Mouse (Mus musculus): Measurements from ENCODE around the gene Rpl27a. TPM values are rescaled to one million over a fixed set of nuclear protein-coding genes. Genes with fewer than 3 reads are reported as not detected.

Rpl27a gene
- total RNA-seq (2021) = 100 to 1,000 TPM; 136 TPM

DNA sequence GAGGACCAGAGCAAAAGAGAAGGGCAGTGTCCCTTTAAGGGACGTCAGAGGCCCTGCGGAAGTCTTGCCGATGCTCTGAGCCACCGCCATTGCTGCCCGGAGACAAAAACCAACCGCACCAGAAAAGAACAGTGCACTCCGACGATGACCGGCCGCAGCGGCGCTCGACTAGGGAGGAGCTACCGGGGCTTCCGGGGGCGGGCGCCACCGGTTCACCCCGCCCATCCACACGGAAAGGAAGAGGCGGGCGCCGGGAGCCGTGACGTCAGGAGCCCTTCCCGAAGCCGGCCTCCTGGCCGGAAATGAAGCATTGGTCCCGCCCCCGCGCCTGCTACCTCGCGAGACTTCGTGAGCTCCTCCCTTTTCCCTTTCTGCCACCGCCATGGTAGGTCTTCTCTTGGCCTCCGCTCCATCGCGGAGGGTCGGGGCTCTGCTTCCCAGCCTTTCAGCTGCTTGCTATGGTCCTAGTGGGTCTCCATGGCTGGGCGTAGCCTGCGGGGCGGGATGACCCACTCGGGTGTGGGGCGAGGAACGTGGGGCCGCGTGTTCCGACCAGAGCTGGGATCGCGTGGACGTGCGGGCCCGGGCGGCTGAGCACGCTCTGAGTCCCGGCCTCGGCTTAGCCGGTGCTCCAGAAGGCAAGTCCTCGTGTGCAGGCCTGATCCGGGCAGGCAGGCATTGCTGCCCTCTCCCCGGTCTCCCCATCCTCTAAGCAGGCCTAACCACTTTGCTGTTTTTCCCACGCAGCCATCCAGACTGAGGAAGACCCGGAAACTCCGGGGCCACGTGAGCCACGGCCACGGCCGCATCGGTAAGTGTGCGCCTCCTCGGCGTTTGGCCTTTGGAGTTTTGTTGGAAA lies at the start of gene Rpl27a:
TSS of gene Rpl27a (plus strand) at position 310 of the 859 bp plus-strand sequence.
- intact Hi-C loops (cut with DNase I) = no loop called here
- peak; percentile 98 to 99 for DNase-seq (ENCODE audit: extremely low spot score in 1 of 2, low spot score in 2 of 2)

DNA sequence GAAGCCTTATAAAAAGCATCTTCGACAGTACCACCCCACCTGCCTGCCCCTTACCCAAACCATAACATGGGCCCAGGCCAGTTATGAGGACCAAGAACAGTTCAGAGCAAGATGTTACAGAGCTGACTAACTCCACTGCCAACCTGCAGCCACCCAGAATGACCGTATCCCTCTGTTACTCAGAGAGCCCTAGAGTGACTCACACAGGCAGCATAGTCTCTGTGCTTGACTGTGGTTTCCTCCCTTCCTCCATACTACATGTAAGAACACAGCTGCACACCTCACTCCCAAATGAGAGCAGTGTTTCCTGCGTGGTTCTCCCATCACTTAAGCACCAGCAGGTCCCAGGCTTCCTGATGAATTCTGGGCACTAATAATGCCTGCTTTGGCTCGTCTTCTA lies 48.2 kb upstream of the Rpl27a start:
- intact Hi-C loops (cut with DNase I) = no loop called here
- no peak for DNase-seq (ENCODE audit: extremely low spot score in 1 of 2, low spot score in 2 of 2)

- intact Hi-C loops (cut with DNase I) = no loop called here
- DNase-seq (ENCODE audit: extremely low spot score in 1 of 2, low spot score in 2 of 2) = no peak
Measured at GRCm38 (mm10) chr7:109477926-109478325, 41.0 kb upstream of the Rpl27a start.

GRCm38 (mm10) chr7:109480765-109481197 lies 38.2 kb upstream of the Rpl27a start:
- intact Hi-C loops (cut with DNase I) = no loop called here
- peak; percentile 30 to 43 for DNase-seq (ENCODE audit: extremely low spot score in 1 of 2, low spot score in 2 of 2)

- intact Hi-C loops (cut with DNase I) = no loop called here
- no peak for DNase-seq (ENCODE audit: extremely low spot score in 1 of 2, low spot score in 2 of 2)
Measured at GRCm38 (mm10) chr7:109484221-109484620, 34.7 kb upstream of the Rpl27a start.

DNA sequence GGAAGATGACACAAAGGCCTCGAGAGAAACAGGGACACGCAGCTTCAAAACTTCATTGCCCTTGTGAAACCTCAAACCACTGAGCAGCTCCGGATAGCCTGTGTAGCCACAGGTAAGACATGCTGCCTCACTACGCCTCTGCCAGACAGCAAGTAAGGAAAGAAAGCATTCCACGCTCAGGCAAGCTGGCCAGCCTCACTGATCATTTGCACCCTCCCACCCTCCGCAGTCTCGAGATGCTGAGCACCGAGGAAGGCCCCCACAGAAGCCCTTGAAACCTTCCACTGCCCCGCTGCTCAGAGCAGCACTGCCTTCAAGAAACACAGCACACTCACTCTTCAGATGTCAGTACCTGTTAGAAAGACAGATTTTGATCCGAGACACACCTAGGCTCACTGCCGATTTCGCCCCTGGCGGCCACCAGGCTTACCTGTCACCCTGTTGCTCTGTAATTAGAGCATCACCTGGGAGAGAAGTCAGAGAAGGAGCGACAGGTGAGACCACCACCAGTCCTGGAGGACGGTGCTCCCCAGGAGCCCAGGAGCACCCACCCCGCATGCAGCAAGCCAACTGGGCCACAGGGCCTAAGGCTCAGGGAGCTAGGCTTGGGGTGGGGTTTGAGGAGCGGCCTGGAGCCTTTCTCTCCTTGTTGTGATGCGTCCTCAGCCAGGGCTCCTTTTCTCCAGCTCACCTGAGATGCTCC lies 26.2 kb upstream of the Rpl27a start:
- intact Hi-C loops (cut with DNase I) = no loop called here
- DNase-seq (ENCODE audit: extremely low spot score in 1 of 2, low spot score in 2 of 2) = no peak

DNA sequence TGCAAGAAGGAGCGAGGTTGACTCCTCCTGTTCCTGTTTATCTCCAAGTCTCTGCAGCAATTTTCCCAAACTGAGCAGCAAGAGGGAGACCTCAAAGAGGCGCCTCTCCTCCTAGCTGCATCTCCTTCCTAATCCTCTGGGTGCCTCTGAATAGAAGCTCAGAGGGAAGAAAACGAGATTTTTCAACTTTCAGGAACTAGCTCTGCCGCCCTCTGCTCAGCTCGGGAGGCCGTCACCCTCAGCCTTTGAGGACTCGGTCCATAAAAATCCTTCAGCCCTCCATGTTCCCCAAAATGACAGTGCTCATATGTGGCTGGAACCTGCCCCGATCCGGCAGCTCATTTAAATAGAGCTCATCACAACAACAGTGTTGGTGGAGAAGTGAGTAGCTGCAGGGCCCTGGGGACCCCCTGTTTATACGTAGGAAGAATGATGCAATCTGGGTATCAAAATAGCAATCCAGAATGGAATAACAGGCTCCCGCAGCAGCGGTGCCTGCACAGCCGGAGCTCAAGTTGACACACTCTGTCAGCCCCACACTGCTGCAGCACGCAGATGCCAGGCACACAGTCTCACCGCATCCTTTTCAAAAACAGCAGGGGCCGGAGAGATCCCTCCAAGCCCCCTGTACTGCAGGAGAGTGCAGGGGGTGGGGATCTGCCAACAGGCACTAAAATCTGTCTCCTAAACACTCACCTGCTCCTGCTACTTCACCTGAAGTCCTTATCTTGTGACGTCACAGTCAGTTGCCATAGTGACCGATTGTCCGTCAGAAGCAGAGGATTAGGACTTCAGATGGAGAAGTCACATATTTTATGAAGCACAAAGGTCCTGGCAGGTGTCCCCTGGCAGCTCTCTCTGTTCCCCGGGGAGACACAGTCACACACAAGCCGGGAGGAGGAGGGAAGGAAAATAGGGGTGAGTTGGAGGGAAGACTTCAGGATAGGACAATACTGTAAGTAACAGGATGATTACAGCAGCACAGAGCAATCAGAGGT lies 25.3 kb upstream of the Rpl27a start:
- peak; percentile 30 to 35 for DNase-seq (ENCODE audit: extremely low spot score in 1 of 2, low spot score in 2 of 2)
- intact Hi-C loops (cut with DNase I) = no loop called here

DNA sequence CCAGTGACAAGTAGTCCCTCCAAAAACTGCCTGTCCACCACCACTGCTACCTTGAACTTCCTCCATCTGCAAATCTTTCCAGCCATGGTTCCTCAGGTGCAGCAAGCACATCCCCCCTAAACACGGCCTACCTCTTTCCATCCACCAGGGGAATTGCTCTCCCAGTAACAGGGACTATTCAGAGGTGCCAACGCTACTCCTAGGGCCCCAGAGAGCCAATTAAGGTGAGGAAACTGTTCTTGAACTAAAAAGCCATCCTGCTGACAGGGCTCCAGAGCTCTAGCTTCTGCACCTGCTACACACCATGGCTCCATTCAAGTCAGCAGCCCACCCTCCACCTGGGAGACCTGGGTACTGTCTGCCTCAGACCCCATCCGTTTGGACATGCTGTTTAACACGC lies 21.4 kb upstream of the Rpl27a start:
- intact Hi-C loops (cut with DNase I) = no loop called here
- DNase-seq (ENCODE audit: extremely low spot score in 1 of 2, low spot score in 2 of 2) = no peak

- intact Hi-C loops (cut with DNase I) = no loop called here
- peak in 1 of 2 experiments; percentile 58 for DNase-seq (ENCODE audit: extremely low spot score in 1 of 2, low spot score in 2 of 2)
Measured at GRCm38 (mm10) chr7:109507119-109507518, 11.8 kb upstream of the Rpl27a start.

DNA sequence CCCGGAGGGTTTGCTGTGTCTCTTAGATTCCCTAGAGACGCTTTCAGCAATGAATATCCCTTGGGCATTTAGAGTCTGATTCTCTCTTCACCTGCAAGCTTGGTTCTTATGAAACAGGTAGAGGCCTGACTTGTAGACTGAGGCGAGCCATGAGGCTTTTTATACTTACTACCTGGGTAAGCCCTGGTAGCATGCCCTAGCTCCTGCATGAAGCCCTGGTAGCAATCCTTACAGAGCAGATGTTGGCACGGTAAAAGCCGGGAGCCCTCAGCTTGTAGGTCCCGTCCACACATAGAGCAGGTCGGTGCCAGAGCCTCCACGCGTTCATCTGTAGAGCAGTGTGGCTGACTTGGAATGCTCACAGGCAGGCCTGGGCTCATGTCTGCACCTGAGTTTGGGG lies 11.4 kb upstream of the Rpl27a start:
- intact Hi-C loops (cut with DNase I) = no loop called here
- no peak for DNase-seq (ENCODE audit: extremely low spot score in 1 of 2, low spot score in 2 of 2)

GRCm38 (mm10) chr7:109508034-109508433 lies 10.9 kb upstream of the Rpl27a start, which contains the start of gene Trim66:
TSS of gene Trim66 (minus strand) at chr7:109508134.
- DNase-seq (ENCODE audit: extremely low spot score in 1 of 2, low spot score in 2 of 2) = no peak
- intact Hi-C loops (cut with DNase I) = no loop called here

GRCm38 (mm10) chr7:109510799-109511198 lies 8.1 kb upstream of the Rpl27a start:
- intact Hi-C loops (cut with DNase I) = no loop called here
- DNase-seq (ENCODE audit: extremely low spot score in 1 of 2, low spot score in 2 of 2) = no peak

DNA sequence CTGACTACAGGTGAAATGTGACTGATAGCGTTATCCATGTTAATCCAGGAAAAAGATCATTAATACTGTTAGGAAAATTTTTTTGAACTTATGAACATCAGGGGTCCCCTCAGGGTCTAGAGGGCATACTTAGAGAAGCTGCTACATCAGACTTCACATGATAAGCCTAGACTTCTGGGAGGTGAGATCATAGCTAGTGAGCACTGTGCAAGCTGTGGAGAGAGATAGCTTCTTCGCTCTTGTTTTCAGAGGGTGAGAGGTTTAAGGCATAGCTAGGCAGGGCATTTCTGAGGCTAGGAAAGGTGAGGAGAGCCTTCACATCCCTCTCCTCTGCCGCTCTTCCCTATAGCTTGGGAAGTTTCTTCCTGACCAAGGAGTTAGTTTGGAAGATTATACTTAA lies 7.1 kb upstream of the Rpl27a start:
- DNase-seq (ENCODE audit: extremely low spot score in 1 of 2, low spot score in 2 of 2) = no peak
- intact Hi-C loops (cut with DNase I) = no loop called here

GRCm38 (mm10) chr7:109516500-109516899 lies 2.4 kb upstream of the Rpl27a start:
- intact Hi-C loops (cut with DNase I) = no loop called here
- DNase-seq (ENCODE audit: extremely low spot score in 1 of 2, low spot score in 2 of 2) = no peak

DNA sequence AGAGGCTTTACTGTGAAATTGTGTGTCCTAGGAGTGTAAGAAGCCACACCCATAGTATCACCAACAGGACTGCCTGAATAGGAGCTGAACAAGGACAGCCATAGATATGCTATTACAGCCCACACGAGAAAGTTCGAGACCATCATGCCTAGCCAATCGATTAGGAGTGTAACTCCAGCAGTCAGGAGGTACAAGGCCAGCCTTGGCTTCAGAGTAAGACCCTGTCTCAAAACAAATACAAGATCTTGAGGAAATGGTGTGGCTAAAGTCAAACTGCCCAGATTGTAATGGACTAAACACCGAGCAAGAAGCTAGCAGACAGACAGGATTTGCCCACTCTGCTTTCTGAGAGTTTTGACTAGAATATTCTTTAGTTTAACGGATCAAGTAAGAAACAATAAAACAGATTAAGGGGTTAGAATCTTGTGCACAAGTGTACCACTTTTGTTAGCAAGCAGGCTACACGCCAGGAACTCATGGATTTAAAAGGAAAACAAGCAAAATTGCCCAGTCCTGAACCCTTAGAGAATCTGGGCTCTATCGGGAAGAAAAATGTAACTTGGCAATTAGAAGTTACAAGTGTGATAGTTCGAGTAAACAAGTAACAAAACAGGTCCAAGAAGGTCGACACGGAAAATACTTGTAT lies 788 bp upstream of the Rpl27a start:
- peak in 1 of 2 experiments; percentile 28 for DNase-seq (ENCODE audit: extremely low spot score in 1 of 2, low spot score in 2 of 2)
- intact Hi-C loops (cut with DNase I) = no loop called here

GRCm38 (mm10) chr7:109519936-109520335 lies 989 bp downstream of the Rpl27a start:
- intact Hi-C loops (cut with DNase I) = no loop called here
- no peak for DNase-seq (ENCODE audit: extremely low spot score in 1 of 2, low spot score in 2 of 2)

- no peak for DNase-seq (ENCODE audit: extremely low spot score in 1 of 2, low spot score in 2 of 2)
- intact Hi-C loops (cut with DNase I) = no loop called here
Measured at GRCm38 (mm10) chr7:109522084-109522483, 3.1 kb downstream of the Rpl27a start.

DNA sequence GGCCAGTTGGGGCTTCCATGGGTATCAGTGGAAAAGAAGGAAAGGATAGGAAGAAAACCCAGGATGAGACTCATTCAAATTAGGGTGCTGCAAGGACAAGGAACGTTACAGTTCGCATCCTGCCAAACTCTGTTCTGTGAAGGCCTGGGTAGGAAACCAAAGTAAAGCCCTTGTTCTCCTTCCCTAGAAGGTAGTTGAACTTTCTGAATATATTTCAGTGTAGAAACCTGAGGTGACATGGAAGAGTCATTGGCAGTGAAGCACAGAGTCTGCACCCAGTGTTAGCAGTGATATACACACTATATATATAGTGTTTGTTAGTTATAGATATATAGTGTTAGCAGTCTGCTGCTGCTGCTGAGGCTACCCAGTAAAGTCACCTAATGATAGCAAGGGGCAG lies 4.4 kb downstream of the Rpl27a start:
- intact Hi-C loops (cut with DNase I) = no loop called here
- DNase-seq (ENCODE audit: extremely low spot score in 1 of 2, low spot score in 2 of 2) = no peak

Data from left cerebral cortex, postnatal 10 days (tissue).